Mouse (Mus musculus) frontal cortex, postnatal 10 days (tissue): ENCODE results near the gene Fam104a.

Source experiments
- DNase-seq, 2 experiments: peaks; one replicate each; pipeline ENCODE4 v3.0.0; 2022; ENCODE audit warnings: low spot score in 2 of 2, mixed read lengths in 1 of 2

Fam104a gene

DNA sequence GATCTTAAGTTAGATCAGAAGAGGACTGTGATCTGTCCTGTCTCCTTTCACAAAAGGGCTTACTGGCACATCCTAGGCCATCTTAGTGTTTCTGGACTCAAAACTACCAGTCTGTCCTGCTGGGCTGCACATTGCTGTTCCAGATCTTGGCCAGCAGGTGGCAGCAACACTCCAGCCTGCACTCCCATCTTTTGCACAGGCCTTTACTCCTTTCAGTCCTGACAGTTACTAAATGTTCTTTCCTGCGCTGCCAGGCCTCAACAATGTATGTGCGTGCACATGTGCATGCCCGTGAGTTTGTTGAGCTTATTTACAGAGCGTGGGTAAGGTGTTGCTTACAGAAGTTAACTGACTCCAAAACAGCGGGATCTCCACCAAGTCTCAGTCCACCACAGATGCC is 19.8 kb upstream of the Fam104a start:
- peak; percentile 62 to 76 for DNase-seq

GRCm38 (mm10) chr11:113699643-113700042 is 15.7 kb upstream of the Fam104a start:
- no peak for DNase-seq

GRCm38 (mm10) chr11:113698013-113698545 is 14.1 kb upstream of the Fam104a start:
- no peak for DNase-seq

- DNase-seq = no peak
Observed at GRCm38 (mm10) chr11:113697571-113697970, 13.6 kb upstream of the Fam104a start.

- no peak for DNase-seq
Observed at GRCm38 (mm10) chr11:113691851-113692250, 7.9 kb upstream of the Fam104a start.

DNA sequence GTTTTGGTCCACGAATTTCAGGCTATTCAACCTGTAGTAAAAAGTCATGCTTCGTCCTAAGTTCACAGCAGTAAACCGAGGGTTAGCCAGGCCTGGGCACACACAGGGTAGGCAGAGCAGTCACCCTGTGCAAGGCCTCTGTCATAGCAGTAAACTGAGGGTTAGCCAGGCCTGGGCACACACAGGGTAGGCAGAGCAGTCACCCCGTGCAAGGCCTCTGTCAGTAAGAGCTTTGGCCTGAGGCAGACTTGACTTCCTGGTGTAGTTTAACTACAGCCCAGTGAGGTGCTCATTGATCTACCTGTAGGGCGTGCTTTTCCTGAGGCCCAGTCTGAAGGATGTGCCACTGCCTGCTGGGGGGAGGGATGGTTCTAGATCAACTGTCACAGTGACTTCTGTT is 7.4 kb upstream of the Fam104a start:
- DNase-seq = no peak

DNA sequence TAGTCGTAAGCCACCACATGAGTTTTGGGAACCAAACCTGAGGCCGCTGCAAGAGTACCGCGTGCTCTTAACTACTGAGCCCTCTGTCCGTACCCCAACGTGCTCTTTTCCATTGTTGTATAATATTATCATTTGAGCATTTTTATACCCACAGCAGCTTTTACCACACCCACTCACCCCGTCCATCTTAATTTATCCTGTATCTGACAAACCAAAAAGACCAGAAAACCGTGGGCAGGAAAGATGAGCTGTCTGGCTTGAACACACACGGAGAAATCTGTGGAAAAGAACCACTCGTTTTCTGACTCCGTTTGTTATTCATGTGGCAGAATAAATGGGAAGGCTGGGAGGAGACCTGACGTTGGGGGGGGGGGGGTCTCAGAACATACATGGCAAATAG is 6.6 kb upstream of the Fam104a start:
- no peak for DNase-seq

DNA sequence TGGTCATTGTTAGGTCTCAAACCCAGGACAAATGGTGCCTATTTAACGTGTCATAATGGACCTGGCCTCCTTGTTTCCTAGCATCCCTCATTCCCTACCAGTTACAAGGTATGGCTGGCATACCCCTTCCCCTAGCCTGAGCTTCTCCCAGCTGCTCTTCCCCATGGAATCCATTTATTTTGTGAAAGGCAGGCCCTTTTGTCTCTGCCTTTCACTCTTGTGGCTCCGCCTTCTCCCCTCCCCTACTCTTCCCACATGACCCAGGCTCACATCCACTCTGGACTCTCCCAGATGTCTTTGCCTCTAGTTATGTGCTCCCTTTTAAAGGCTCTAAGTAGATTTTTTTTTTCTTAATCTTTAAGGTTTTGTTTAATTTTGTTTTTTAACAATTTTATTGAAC is 3.1 kb upstream of the Fam104a start:
- DNase-seq = no peak

DNA sequence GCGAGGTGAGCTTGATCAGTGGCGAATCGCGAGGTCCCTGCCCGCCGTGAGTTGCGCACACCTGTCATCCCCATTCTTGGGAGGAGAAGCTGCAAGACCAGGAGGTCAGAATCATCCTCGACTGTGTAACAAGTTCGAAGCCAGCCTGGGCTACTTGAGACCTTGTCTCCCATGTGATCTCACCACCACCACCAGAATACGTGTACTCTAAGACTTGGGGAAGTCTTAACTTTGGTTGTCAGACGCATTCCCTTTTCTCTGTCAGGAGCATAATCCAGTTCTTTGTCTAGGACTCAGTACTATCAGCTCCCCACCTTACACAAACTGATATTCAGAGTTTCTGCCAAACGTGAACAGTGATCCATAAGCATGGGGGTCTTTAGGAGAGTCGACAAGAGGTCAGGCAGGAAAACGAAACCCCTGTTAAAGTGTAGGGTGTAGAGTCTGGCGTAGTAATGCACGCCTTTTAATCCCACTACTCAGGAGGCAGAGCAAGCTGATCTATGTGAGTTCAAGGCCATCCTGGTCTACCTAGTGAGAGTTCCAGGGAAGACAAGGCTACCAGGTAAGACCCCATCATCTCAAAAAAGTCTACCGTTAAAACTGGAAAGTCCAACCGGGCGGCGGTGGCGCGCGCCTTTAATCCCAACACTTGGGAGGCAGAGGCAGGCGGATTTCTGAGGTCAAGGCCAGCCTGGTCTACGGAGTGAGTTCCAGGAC is 912 bp upstream of the Fam104a start:
- DNase-seq = no peak

DNA sequence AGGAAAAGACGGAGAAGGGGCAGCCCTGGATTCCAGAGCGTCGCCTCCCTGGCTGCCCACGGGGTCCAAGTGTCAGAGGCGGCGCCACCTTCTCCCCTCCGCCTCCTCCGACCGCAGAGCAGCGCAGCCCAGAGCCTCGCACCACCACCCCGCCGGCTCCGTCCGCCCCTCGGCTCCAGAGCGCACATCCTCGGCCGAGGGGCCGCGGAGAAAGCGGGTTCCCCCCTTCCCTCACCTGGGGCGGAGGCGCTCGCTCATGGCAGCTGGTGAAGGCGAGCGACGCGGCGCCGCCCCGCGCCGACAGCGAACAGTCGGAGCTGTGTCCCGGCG is 363 bp downstream of the Fam104a start:
- DNase-seq = no peak

DNA sequence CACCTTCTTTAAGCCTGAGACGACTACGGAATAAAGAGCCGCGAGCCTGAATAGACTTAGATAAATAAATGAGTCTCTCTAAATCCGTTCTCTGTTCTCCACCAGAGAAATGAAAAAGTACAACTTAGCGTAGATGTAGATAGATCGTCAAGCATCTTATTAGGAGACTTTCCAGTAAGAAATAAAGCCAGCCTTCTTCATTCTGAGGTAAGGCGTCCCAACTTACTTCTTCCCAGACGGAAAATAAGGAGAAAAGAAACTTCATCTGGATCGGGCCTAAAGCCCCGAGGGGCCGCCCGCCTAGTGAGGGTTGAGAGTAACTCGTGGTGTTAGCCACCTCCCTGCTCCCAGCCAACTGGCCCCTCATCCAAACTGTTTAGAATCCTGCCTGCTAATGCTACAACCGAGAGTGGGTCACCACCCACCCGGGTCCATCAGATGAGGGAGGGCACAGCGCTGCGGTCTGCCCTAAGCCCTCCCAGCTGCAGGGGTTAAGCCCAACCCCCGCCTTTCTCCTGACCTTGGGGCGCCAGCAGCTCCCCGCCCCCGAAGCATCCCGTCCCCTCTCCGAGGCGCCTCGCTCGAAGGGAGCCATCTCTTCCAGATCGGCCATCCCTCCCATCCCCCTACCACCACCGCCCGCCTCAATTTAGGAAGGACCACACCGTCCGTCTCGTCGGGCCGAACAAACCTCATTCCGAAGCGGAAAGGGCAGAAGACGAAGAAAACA is 893 bp downstream of the Fam104a start:
- peak; percentile 49 to 61 for DNase-seq

- DNase-seq = no peak
Observed at GRCm38 (mm10) chr11:113681979-113682378, 2.0 kb downstream of the Fam104a start.

DNA sequence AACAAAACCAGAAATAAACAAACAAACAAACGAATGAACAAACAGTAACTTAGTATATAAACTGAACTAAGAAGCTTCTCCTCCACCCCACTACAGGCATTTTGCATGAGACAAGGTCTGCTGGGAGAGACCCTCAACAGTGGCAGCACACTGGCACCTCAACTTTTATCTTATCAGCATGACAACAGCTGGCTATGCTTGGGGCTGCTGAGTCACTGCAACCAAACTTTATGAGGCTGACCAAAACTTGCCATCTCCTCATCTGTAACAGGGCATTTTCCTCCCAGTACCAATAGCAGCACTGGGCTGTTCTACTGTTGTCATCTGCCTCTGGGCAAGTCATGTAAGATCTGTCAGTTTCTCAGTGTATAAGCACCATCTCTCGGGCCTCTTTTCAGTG is 3.0 kb downstream of the Fam104a start:
- DNase-seq = no peak

- no peak for DNase-seq
Observed at GRCm38 (mm10) chr11:113678373-113678772, 5.6 kb downstream of the Fam104a start.

- DNase-seq = no peak
Observed at GRCm38 (mm10) chr11:113677378-113677777, 6.6 kb downstream of the Fam104a start.

- no peak for DNase-seq
Observed at GRCm38 (mm10) chr11:113676847-113677246, 7.1 kb downstream of the Fam104a start.

- DNase-seq = no peak
Observed at GRCm38 (mm10) chr11:113674595-113674994, 9.4 kb downstream of the Fam104a start.

- DNase-seq = no peak
Observed at GRCm38 (mm10) chr11:113673614-113674013, 10.3 kb downstream of the Fam104a start.

DNA sequence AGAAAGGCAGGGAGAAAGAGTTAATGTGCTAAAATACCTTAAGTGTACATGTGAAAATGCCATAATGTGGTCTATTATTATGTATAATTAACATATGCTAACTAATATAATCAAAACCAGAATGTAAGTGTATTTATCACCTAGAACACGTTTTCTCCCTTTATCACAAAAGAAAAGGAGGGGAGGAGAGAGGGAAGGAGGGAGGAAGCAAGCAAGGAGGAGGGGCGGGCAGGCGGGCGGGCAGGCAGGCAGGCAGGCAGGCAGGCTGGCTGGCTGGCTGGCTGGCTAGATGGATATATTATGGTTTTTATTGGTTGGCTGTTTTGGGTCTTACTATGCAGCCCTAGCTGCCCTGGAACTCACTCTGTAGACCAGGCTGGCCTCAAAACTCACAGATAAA is 14.2 kb downstream of the Fam104a start:
- DNase-seq = no peak

- no peak for DNase-seq
Observed at GRCm38 (mm10) chr11:113668857-113669256, 15.1 kb downstream of the Fam104a start.

GRCm38 (mm10) chr11:113667704-113668103 is 16.3 kb downstream of the Fam104a start:
- DNase-seq = no peak

GRCm38 (mm10) chr11:113667122-113667521 is 16.8 kb downstream of the Fam104a start:
- DNase-seq = no peak

DNA sequence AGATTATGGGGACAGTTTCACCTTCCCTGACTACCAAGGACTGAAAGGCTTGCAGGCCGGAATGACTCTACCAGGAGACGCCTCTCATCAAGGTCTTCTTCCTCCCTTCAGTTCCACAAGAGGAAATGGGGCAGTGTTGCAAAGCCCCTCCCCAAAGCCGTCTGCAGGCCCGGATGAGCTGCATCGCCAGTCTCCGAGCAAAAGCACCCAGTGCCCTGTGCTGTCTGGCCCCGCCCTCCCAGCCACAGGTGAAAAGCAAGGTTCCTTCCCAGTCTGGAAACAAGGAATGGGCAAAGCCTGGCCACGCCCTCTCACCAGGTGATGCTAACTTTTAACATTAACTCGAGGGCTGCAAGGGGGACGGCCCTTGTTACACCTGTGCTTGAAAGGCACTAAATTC is 17.3 kb downstream of the Fam104a start:
- no peak for DNase-seq
